Mouse (Mus musculus) CH12.LX (cell line): ENCODE results near the gene Wipf1. TPM values are rescaled to one million over a fixed set of nuclear protein-coding genes. Genes with fewer than 3 reads are reported as not detected.
A peak's percentile ranks its signal among the peaks of the same experiment; 100 is the strongest.

Experiments used
- DNase-seq: peaks from one replicate; pipeline ENCODE4 v3.0.0-alpha.2; 2013; ENCODE audit errors: extremely low read depth
- H3K27ac ChIP-seq: 2 replicates; pipeline ENCODE4 v1.5.1; 2012; ENCODE audit warnings: low read depth, mild to moderate bottlenecking, control low read depth, moderate library complexity; ENCODE audit not compliant: insufficient read depth
- H3K27me3 ChIP-seq: replicated peaks from 2 replicates; pipeline ENCODE3; 2012; ENCODE audit warnings: inconsistent platforms
- H3K36me3 ChIP-seq, 2 experiments: replicated peaks in 1 of 2; 2 replicates each; pipeline versions ENCODE3 to v1.6.1; 2012; ENCODE audit warnings: inconsistent platforms in 1 of 2, low read length in 1 of 2, mild to moderate bottlenecking in 1 of 2, mixed read lengths in 1 of 2, moderate library complexity in 1 of 2; ENCODE audit not compliant: control insufficient read depth in 1 of 2, insufficient read depth in 1 of 2
- H3K4me1 ChIP-seq, 2 experiments: 2 replicates each; pipeline ENCODE4 v1.6.1; 2012; ENCODE audit warnings: inconsistent platforms in 1 of 2, moderate library complexity in 1 of 2; ENCODE audit not compliant: insufficient read depth in 2 of 2, control insufficient read depth in 1 of 2
- H3K4me2 ChIP-seq: 2 replicates; pipeline ENCODE4 v1.6.1; 2012; ENCODE audit warnings: low read depth, mild to moderate bottlenecking, control low read depth; ENCODE audit not compliant: poor library complexity, insufficient read depth, severe bottlenecking
- H3K4me3 ChIP-seq, 3 experiments: fragments of 150-350 bp in 1 of 3; sonication (generic) in 1 of 3; replicated peaks in 1 of 3; 2 replicates each; pipeline versions ENCODE3 to v1.5.1; 2011 to 2012; ENCODE audit warnings: low read depth in 2 of 3, low read length in 2 of 3, mild to moderate bottlenecking in 2 of 3, moderate library complexity in 2 of 3, control low read depth in 1 of 3, improper control_type of control experiment in 1 of 3, inconsistent platforms in 1 of 3, mixed read lengths in 1 of 3; ENCODE audit not compliant: poor library complexity in 1 of 3
- H3K79me2 ChIP-seq: replicated peaks from 2 replicates; pipeline ENCODE4 v1.6.1; 2012; ENCODE audit warnings: mild to moderate bottlenecking, moderate library complexity; ENCODE audit not compliant: control insufficient read depth, poor library complexity, insufficient read depth, severe bottlenecking; ENCODE audit errors: extremely low read depth
- H3K9ac ChIP-seq: 2 replicates; pipeline ENCODE4 v1.6.1; 2012; ENCODE audit warnings: low read depth, mild to moderate bottlenecking, control low read depth, moderate library complexity; ENCODE audit not compliant: insufficient read depth
- H3K9me3 ChIP-seq: replicated peaks from 2 replicates; pipeline ENCODE3; 2012; ENCODE audit warnings: low read length, inconsistent platforms, mixed read lengths
- CHD1 ChIP-seq: IDR thresholded peaks from 2 replicates; pipeline ENCODE4 v1.6.1; 2012; ENCODE audit warnings: low read depth, low read length, improper control_type of control experiment, inconsistent platforms
- CTCF ChIP-seq, 2 experiments: IDR thresholded peaks in 1 of 2; conservative IDR thresholded peaks in 1 of 2; 2 replicates each; pipeline ENCODE4 v1.5.1; 2011 to 2012; ENCODE audit warnings: low read depth in 2 of 2, low read length in 2 of 2, improper control_type of control experiment in 1 of 2, inconsistent platforms in 1 of 2, mild to moderate bottlenecking in 1 of 2, moderate library complexity in 1 of 2
- E2F4 ChIP-seq: IDR thresholded peaks from 2 replicates; pipeline ENCODE4 v1.6.1; 2011; ENCODE audit warnings: low read depth, low read length, improper control_type of control experiment; ENCODE audit not compliant: insufficient replicate concordance
- ELF1 ChIP-seq: IDR thresholded peaks from 2 replicates; pipeline ENCODE4 v1.6.1; 2014; ENCODE audit warnings: low read depth, mild to moderate bottlenecking, inconsistent platforms, low read length, improper control_type of control experiment
- ETS1 ChIP-seq: conservative IDR thresholded peaks from 2 replicates; pipeline ENCODE4 v1.6.1; 2012; ENCODE audit warnings: low read depth, mild to moderate bottlenecking, inconsistent platforms, low read length, improper control_type of control experiment, moderate library complexity
- MAFK ChIP-seq: IDR thresholded peaks from 2 replicates; pipeline ENCODE4 v1.6.1; 2011; ENCODE audit warnings: low read length, improper control_type of control experiment; ENCODE audit not compliant: insufficient replicate concordance
- MAZ ChIP-seq: IDR thresholded peaks from 2 replicates; pipeline ENCODE4 v1.6.1; 2012; ENCODE audit warnings: low read depth, mild to moderate bottlenecking, inconsistent platforms, low read length, improper control_type of control experiment, moderate library complexity
- NELFE ChIP-seq: IDR thresholded peaks from 2 replicates; pipeline ENCODE4 v1.6.1; 2011; ENCODE audit warnings: low read depth, low read length, improper control_type of control experiment
- POLR2AphosphoS2 ChIP-seq: IDR thresholded peaks from 2 replicates; pipeline ENCODE4 v1.6.1; 2011; ENCODE audit warnings: low read depth, low read length, improper control_type of control experiment
- RAD21 ChIP-seq: IDR thresholded peaks from 2 replicates; pipeline ENCODE4 v1.6.1; 2011; ENCODE audit warnings: low read depth, mild to moderate bottlenecking, low read length, improper control_type of control experiment, moderate library complexity
- RCOR1 ChIP-seq: conservative IDR thresholded peaks from 2 replicates; pipeline ENCODE4 v1.6.1; 2012; ENCODE audit warnings: low read depth, mild to moderate bottlenecking, inconsistent platforms, low read length, improper control_type of control experiment
- TCF12 ChIP-seq: IDR thresholded peaks from 2 replicates; pipeline ENCODE4 v1.6.1; 2014; ENCODE audit warnings: low read depth, mild to moderate bottlenecking, inconsistent platforms, low read length, improper control_type of control experiment
- ZKSCAN1 ChIP-seq: IDR thresholded peaks from 2 replicates; pipeline ENCODE4 v1.6.1; 2012; ENCODE audit warnings: low read depth, inconsistent platforms, low read length, improper control_type of control experiment, borderline replicate concordance
- dilution Hi-C: fragments of 300-500 bp; cut with MboI; formaldehyde crosslinking; loops from 2 replicates; pipeline ENCODE4 v1.14.3; 2020; ENCODE audit warnings: low sequenced_read_pairs; ENCODE audit not compliant: extremely low pct_unique_long_range_greater_than_20kb, extremely low pct_ligation_motif_present
- in situ Hi-C: fragments of 300-500 bp; cut with MboI; formaldehyde crosslinking; loops from 3 replicates; pipeline ENCODE4 v1.14.3; 2019; ENCODE audit warnings: low sequenced_read_pairs, low pct_ligation_motif_present, low pct_unique_long_range_greater_than_20kb, mixed read lengths
- polyA plus RNA-seq: library from polyadenylated mRNA; unstranded; fragments of >175 nt; gene quantifications from 2 replicates; pipeline ENCODE4 v1.2.1, GENCODE M21; 2012; ENCODE audit warnings: low read depth; ENCODE audit not compliant: insufficient read length
- total RNA-seq, 2 experiments: library from RNA; depleted of rRNA; stranded (reverse); fragments of 300-350 nt in 1 of 2; fragments of >200 nt in 1 of 2; gene quantifications; 2 replicates each; pipeline ENCODE4 v1.2.3; 2012 to 2014

Wipf1 gene
- total and polyA plus RNA-seq, 3 experiments = 18.3 to 95.0 (median 21.8) TPM

DNA sequence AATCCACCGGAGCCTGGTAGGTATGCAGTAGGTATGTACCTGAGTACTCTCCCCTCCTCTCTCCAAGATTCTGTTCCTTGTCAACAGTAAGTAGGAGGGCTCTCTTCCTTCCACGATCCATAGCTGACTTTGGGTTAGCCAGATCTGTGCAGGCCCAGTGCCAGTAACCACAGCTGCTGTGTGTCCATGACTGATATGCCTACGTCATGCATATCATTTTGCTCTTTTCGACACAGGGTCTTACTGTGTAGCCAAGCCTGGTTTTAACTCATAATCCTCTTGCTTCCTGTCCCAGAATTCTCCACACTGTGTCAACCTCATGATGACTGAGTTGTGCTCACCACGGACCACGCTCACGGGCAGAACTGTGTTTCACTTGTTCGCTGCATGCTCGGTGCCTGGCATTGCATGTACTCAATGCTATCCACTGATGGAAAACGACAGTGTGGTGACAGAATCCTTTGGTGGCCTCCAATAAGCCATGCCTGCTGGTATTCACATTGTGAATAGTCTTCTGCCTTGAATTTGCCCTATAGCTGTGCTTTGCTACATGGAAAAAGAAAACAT, 26.6 kb downstream of the Wipf1 start (continued):
- no peak for TF ChIP-seq RAD21
- no peak for TF ChIP-seq ETS1
- TF ChIP-seq CHD1 = no peak
- TF ChIP-seq MAZ = no peak

DNA sequence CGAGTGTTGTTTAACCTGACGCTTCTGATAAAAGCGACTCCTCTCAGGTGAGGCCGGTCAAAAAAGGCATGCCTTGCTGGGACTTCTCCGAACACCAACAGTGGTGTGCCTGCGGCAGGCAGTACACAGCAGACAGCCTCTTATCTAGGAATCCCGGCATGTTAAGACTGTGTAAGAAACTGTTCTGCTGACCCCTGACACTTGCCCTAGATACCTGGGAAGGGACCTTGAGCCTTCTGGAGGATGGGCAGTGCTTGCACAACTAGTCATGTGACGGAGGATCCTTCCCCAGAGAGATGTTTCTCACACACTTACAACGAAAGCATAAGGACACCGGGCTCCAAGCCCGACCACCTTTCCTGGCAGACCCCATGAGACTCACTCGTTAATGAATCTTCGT, 28.7 kb downstream of the Wipf1 start:
- no peaks in the 10 kb centered on the region for H3K9me3 ChIP-seq
- dilution Hi-C loops = no loop called here
- no peak overlapping the region for H3K27ac ChIP-seq
- in situ Hi-C loops = no loop called here
- no peak for TF ChIP-seq CHD1
- no peak for TF ChIP-seq RCOR1
- TF ChIP-seq TCF12 = no peak
- no peak for TF ChIP-seq POLR2AphosphoS2
- no peak for TF ChIP-seq ELF1
- no peak for TF ChIP-seq CTCF (conservative IDR thresholded peaks at IDR 0.05 in 1 of 2, IDR thresholded peaks at IDR 0.05 in 1 of 2; ENCODE audit: low read depth in 2 of 2, low read length in 2 of 2)
- TF ChIP-seq NELFE = no peak
- TF ChIP-seq E2F4 = no peak
- TF ChIP-seq, all 38 proteins: peak for 0
- no peak for DNase-seq
- no peaks in the 10 kb centered on the region for H3K27me3 ChIP-seq
- no peaks in the 10 kb centered on the region for H3K36me3 ChIP-seq
- H3K9ac ChIP-seq = no peak overlapping the region
- H3K4me2 ChIP-seq = no peak overlapping the region
- H3K4me1 ChIP-seq = peaks cover 3 to 6% of the 10 kb centered on the region in 2 experiments
- H3K4me3 ChIP-seq = no peak overlapping the region
- H3K79me2 ChIP-seq = no peaks in the 10 kb centered on the region

DNA sequence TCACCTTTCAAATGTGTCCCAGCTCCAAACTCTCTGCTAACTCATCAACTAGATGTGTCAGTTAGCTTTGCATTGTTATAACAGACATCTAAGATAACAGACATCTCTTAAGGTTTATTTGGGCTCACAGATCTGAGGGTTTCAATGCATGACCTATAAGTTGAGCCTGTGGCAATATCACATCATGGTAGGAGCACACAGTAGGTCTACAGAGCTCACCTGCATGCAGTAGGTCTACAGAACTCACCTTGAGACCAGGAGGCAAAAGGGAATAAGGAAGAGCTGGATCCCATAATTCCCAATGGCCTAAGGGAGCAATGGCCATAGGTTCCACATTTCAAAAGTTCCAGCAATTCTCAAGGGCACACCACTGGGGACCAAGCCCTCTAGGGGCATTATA, 31.2 kb downstream of the Wipf1 start:
- Histone ChIP-seq H3K4me1 (peaks cover 6 to 19% of the 10 kb centered on the region in 2 experiments), H3K9me3 (no peaks in the 10 kb centered on the region), H3K27ac (no peak overlapping the region), H3K4me3 (no peak overlapping the region), H3K79me2 (no peaks in the 10 kb centered on the region), H3K27me3 (no peaks in the 10 kb centered on the region), H3K4me2 (no peak overlapping the region), H3K36me3 (no peaks in the 10 kb centered on the region), H3K9ac (no peak overlapping the region)
- in situ Hi-C loops (no loop called here), dilution Hi-C loops (no loop called here)
- no peak for TF ChIP-seq MAFK
- peak; percentile 57 for TF ChIP-seq ZKSCAN1
- DNase-seq = no peak
